Mouse (Mus musculus) right cerebral cortex, adult 18-20 months (tissue): Measurements from ENCODE around the gene Cphx3.
"Not testable (repeated sequence)": the region's sequence is repeated elsewhere in the genome, so short reads cannot be mapped to it uniquely, and the experiment has no call there.

Experiments
- DNase-seq: peaks from one replicate; pipeline ENCODE4 v3.0.0; 2022; ENCODE audit warnings: mixed read lengths

Gene Cphx3

DNA sequence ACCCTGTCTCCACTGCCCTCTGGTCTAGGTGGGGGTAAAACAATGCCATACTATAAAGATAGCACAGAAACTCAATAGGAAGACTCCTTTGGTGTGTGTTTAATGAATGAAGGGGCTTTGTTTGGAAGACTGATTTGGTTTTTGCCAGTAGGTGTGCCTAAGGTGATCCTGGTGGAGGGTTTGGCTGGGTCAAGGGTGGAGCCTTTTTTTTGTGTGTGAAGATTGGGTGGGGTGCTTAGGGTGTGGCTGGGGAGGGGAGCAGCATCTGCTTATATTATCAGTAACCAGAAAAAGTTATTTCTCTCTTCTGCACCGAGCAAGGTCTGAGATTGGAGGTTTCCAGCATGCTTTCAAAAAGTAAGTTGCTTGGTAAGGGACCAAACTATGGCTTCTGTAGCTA lies at the start of gene Cphx3:
Gene Cphx3, plus strand, starts transcription at position 301 of the 400 bp plus-strand sequence.
- DNase-seq = not testable (repeated sequence)

- not testable (repeated sequence) for DNase-seq
These were observed 47.7 kb upstream of the Cphx3 start for GRCm38 (mm10) chr14:26034364-26034763.

GRCm38 (mm10) chr14:26035439-26035838 lies 46.7 kb upstream of the Cphx3 start:
- DNase-seq = not testable (repeated sequence)

GRCm38 (mm10) chr14:26042611-26043010 lies 39.5 kb upstream of the Cphx3 start, which contains the start of gene Gm9780:
Gene Gm9780 (minus strand): TSS chr14:26042711.
- not testable (repeated sequence) for DNase-seq

GRCm38 (mm10) chr14:26045007-26045406 lies 37.1 kb upstream of the Cphx3 start:
- not testable (repeated sequence) for DNase-seq

DNA sequence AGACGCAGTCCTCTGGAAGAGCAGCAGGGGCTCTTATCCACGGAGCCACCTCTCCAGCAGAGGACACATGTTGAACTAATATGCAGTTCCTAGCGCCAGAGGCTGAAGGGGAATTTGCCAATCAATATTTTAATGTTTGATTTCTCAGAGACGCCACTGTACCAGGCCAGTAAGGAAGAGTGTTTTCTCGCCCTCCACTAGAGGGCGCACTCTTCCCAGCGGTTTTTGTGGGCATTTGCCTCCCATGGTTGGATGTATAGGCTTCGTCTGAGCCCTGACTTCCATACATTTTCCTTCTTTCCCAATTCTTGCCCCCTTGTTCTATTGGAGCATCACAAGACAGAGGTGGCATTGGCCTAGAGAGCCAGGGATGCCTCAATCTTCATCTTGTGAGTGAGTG lies 35.1 kb upstream of the Cphx3 start:
- DNase-seq = not testable (repeated sequence)

GRCm38 (mm10) chr14:26048767-26049166 lies 33.3 kb upstream of the Cphx3 start:
- not testable (repeated sequence) for DNase-seq

DNA sequence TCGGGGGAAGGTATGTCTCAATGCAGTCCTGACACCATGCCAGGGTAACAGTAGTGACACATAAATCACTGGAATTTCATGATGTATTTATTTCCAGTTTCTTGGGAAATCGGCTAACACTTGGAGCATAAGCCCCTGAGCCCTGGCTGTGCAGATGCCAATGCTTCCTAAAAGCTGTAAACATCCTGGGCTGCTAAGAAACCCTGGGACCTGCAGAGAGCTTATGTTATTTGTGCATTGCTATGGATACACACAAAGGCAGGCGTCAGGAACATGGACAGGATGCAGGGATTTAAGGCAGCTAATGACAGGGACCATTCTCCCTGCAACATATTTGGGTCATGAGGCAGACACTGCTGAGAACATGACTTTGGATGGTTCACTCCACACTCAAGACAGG lies 23.9 kb upstream of the Cphx3 start:
- DNase-seq = not testable (repeated sequence)

DNA sequence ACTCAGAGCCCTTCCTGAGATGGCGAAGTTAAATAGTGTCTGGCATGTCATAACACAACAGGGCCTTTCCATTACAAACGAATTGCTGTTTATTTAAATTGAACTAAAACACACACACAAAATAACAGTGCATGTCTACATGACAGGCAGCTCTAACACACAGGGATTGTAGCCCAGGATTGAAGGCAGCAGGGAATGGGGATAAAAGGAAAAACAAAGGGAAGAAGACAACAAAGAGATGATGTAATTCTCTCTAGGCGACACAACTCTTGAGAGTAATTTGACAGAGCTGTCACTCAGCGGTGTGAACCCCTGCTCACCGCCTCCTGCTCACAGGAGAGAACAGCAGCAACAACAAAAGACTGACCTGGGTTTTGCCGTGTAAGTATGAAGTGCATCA lies 22.7 kb upstream of the Cphx3 start:
- DNase-seq = not testable (repeated sequence)

DNA sequence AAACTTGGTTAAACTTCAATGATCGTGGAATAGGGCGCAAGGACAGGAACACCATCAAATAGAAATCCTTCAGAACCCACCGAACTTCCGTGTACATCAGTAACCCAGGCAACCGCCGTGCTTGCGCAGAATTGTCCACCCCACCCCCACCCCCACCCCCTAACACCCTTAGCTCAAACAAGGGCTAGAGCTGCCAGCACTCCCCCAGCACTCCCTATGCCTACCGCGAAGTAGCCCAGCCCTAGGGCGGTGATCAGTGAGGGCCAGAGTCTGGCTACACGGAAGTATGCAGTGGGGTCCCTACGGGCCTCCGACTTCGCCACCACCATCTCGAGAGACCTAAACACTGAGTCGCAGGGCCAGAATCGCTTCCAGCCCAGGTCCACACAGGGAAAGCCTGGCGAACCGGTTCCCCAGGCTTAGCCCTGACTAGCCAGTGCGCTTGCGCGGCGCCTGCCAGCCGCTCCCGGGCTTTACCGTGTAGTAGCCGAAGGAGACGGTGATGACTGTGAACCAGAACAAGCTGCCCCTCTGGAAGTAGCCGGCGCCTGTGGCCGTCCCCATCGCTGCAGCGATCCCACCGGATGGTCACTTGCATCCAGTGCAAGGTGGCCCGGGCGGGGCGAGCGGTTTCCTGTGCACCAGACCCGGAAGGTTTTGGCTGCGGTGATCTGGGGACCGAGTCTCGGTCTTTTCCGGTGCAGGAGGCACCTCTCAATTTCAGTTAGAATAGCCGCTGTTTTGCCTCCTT lies 15.3 kb upstream of the Cphx3 start:
- DNase-seq = not testable (repeated sequence)

- not testable (repeated sequence) for DNase-seq
These were observed 14.8 kb upstream of the Cphx3 start, which contains the start of gene Tmem254c for GRCm38 (mm10) chr14:26067325-26067633. Gene Tmem254c (minus strand): TSS chr14:26067355.

DNA sequence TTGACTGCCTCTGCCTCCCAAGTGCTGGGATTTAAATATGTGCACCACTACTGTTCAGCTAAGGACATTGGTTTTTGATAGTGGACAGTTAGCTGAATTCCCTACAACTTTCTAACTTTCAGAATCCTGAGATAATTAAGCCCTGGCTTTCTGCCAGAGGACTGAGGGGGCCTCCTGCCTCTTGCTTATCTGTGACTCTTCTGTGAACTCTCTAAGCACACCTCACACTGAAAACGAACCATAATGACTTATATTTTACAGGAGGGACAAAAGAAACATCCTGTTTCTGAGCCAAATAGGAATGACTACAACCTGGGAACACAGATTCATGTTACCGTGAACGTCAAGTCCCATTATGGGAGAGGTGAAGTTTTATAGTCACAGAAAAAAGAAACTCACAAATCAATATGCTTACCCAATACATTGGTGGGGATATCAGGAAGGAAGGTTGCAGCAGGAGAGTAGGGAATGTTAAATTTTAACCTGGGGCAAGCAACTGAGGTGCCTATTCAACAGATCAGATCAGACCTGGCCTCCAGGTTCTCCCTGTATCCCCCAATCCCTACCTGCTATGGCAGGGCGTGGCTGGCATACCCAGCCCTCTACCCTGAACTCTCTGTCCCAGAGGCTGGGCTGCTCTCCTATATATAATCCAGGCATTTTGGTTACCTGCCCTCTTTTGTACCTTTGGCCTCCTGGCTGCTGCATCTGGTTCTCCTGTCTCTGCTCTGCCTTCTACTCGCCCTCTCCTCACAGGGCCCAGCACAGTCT lies 5.3 kb upstream of the Cphx3 start:
- DNase-seq = not testable (repeated sequence)

DNA sequence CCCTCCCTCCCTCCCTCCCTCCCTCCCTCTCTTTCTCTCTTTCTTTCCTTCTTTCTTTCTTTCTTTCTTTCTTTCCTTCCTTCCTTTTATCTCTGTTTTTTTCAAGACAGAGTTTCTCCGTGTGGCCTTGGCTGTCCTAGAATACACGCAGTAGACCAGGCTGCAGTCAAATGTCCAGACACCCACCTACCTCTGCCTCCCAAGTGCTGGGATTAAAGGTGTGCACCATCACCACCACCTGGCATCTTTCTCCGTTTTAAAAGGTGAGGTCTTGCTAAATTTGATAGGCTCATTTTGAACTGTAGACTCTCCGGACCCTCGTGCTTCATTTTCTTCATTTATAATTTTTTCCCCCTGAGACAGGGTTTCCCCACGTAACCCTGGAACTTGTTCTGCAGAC lies 881 bp upstream of the Cphx3 start, which contains the start of gene Cphx2:
Gene Cphx2, plus strand, starts transcription at position 301 of the 400 bp plus-strand sequence.
- not testable (repeated sequence) for DNase-seq

DNA sequence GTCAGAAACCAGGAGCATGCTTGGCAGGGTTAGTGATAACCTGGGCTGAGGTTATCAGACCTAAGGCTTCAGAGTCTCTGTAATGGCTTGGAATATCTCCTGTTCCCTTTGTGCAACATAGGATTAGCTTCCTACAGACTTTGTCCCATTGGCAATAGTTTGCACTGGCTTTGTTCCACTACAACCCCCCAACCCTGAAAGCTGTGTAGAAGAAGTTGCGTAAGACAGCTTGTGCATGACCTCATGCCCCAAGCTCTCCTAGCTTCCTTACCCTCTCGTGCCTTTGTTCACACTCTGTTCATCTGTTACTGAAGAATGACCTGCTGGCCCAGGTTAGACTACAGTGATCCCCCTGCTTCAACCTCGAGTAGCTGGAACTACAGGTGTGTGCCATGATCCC lies 15.5 kb downstream of the Cphx3 start:
- not testable (repeated sequence) for DNase-seq

DNA sequence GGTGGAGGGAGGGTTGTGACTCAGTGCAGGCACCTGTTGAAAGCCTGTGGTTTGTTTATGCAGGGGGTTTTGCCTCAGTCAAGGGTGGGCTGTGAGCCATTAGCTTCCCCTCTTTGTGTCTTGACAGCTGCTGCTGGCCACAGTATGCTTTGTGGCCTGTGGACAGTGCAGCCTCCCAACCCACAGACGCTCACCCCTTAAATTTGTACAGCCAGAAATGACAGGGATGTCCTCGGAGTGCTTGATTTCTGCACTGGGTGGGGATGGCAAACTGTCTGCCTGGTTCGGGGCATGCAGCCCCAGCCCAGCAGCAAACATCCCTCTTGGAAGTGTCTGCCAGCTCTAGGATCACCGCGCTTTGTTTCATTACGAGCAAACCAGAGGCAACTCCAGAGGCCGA lies 36.1 kb downstream of the Cphx3 start, which contains the start of gene Duxbl2:
Gene Duxbl2, plus strand, starts transcription at position 200 of the 400 bp plus-strand sequence.
- not testable (repeated sequence) for DNase-seq

- not testable (repeated sequence) for DNase-seq
These were observed 36.5 kb downstream of the Cphx3 start for GRCm38 (mm10) chr14:26118550-26119000.

DNA sequence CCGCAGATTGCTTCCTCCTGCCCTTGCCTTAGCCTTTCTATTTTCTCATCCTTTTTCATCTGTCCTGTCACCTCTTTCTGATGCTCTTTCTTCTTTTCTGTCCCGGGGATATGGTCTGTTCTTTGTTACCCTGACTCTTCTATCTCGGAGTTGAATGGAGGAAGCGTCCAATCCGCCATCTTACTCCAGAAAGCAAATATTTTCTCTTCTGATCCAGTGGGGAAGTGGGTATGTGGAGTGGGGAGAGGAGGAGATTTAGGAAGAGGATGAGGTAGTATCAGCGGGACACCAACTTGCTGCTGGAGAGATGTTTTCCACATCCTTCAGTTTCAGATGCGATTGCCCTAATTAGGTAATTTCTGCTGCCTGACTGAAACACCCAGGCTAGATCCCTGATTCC lies 37.0 kb downstream of the Cphx3 start:
- DNase-seq = not testable (repeated sequence)

GRCm38 (mm10) chr14:26147095-26147494 lies 65.0 kb downstream of the Cphx3 start:
- not testable (repeated sequence) for DNase-seq

GRCm38 (mm10) chr14:26156032-26156431 lies 73.9 kb downstream of the Cphx3 start:
- not testable (repeated sequence) for DNase-seq

GRCm38 (mm10) chr14:26161156-26161555 lies 79.1 kb downstream of the Cphx3 start:
- not testable (repeated sequence) for DNase-seq

DNA sequence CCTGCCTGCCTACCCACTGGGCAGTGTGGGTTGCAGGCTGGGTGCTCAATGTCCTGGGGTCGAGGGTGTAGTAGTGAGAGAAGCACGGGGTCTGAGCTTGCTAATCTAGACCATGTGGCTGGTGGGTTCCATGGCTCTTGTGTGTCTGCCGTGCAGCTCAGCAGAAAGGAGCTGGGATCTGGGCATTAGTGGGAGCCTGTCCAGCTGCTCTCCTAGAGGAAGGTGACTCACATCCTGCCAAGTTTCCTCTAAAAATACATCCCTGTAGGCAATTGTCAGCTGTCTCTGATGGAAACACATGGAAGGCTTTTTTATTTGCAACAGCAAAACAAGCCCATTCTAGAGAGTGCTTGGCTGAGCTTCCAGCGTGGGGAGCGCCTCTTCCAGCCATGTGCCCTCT lies 80.3 kb downstream of the Cphx3 start:
- not testable (repeated sequence) for DNase-seq

GRCm38 (mm10) chr14:26165266-26165665 lies 83.2 kb downstream of the Cphx3 start:
- not testable (repeated sequence) for DNase-seq

- not testable (repeated sequence) for DNase-seq
These were observed 91.9 kb downstream of the Cphx3 start for GRCm38 (mm10) chr14:26173955-26174354.
